Mouse (Mus musculus) adrenal gland, postnatal 10 days (tissue): ENCODE data around the gene BC035947. TPM values are rescaled to one million over a fixed set of nuclear protein-coding genes. Genes with fewer than 3 reads are reported as not detected.
"Not testable (repeated sequence)": the region's sequence is repeated elsewhere in the genome, so short reads cannot be mapped to it uniquely, and the experiment has no call there.

Experiments
- DNase-seq: peaks from one replicate; pipeline ENCODE4 v3.0.0; 2021; ENCODE audit warnings: mixed read lengths
- long read RNA-seq, 2 experiments: library from polyadenylated mRNA; stranded (forward); transcript quantifications; one replicate each; pipeline ENCODE4 v2.0.0; 2021
- total RNA-seq, 2 experiments: library from RNA; stranded (reverse); gene quantifications; 2 replicates each; pipeline ENCODE4 v1.2.3; 2021

Gene BC035947
- under 1 TPM; 0.33 to 0.36 TPM for total RNA-seq
- long read RNA-seq, experiment 1: 0 reads
- long read RNA-seq, experiment 2: 0 reads

DNA sequence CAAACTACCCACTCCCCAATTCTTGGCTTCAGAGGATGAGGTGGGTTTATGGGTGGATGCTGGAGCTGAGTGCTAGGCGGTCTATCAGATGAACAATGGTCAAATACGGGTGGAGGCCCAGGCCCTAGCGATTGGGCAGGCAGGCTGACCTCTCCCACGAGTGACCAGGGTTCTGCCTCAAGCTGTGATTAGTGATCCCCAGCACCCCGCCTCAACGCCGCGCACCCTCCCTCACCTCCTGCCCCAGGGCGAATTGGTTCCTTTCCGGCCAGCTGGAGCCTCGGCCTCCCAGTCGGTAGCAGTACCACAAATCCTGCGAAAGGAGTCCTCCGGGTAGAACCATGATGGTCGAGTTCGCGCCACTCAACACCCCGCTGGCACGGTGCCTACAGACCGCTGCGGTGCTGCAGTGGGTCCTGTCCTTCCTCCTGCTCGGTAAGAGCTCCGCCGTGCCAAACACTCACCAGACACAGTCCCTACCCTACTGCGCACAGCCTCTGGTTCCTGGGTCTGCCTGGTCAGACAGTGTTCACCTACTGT, at the start of gene BC035947:
Gene BC035947 (minus strand): TSS at position 538 of the 540 bp plus-strand sequence.
- peak; percentile 53 for DNase-seq

DNA sequence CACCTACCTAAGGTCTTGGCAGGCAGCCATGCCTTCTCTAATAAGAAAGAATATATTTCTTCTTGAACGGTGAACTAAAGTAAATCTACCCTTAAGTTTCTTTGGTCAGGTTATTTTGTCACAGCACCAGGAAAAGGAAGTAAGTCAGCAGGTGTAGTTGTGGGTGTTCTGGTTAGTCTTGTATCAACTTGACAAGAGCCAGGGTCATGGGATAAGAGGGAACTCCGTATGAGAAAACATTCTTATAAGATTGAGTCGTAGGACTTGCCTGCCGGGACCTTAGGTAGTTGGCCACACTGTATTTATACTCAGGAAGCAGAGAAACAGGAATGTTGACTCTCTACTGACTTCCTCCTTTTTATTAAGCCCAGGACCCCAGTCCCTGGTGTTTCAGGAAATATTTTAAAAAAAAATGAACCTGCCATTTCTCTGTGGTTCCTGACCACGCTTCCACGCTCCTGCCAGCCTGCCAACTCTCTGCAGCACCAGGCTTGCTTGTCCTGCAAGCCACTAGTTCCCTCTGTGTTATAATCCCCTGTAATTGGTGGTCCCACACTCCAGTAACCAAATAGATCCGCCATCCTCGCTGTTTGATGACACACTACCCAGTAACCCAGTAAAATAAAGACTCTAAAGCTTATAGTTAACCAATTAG, 42.2 kb upstream of the BC035947 start:
- DNase-seq: no peak

DNA sequence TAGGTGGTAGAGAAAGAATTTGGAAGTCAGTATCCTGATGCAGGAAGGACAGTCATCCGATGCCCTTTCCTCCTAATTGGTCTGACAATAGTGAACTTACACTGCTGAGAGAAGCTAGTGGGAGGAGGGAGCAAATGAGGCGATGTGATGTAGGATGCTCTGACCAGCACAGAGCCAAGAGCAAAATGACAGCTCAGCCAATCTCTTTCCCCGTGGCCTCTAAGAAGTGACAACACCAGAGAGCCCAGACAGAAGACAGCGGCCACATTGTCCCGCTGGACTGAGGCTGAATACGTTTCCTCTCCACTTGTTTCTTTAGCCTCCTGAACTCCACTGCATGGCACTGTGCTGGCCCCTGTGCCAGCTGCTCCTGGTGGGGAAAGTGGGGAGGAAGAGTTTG, 37.0 kb upstream of the BC035947 start:
- no peak for DNase-seq

DNA sequence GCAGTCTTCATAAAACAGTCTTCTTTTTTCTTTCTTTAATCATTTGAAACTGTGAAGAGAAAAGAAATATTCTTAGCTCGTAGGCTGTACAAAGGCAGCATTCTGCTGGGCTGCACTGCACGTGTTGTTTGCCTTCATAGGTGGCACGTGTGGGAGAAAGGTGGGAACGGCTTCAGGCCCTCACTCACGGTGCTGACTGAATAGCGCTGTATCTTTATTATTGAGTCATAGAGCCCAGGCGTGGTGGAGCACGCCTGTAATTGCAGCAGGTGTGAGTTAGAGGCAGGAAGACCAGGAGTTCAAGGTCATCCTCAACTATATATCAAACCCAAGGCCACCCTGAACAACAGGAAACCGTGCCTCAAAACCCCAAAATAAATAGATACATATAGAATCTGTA, 34.3 kb upstream of the BC035947 start:
- DNase-seq: no peak

DNA sequence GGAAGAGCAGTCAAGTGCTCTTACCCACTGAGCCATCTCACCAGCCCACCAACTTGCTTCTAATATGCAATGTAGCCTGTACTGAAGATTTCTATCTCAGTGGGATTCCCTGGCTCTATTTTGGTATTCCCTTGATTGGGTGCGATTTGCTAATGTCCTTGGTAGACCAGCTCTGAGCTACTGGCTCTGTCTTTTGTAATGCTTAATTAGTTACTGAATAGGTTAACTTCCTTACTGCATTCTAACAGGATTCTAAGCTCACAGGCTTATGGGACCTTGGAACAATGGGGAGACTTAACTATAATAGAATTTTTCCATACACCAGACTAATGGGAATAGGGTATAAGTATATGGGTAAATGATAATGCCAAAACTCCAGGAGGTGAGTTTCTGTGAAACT, 31.7 kb upstream of the BC035947 start:
- not testable (repeated sequence) for DNase-seq

DNA sequence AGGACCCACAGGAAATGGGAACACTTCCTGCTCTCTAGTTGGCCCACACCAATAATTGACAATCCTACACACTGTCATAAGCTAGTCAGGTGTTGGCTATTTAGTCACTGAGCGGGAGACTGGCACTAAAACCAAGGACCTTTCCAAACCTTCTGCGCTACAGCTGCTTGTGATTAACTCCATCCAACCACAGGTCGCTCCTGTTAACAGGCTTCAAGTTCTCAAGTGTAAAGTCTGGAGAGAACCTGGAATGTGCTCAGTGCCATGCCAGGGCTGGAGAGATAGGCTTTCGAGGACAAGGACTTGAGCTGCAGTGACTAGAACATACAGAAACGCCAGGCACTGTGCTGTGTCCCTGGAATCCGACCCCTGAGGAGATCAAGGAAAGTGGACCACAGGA, 27.2 kb upstream of the BC035947 start:
- no peak for DNase-seq

DNA sequence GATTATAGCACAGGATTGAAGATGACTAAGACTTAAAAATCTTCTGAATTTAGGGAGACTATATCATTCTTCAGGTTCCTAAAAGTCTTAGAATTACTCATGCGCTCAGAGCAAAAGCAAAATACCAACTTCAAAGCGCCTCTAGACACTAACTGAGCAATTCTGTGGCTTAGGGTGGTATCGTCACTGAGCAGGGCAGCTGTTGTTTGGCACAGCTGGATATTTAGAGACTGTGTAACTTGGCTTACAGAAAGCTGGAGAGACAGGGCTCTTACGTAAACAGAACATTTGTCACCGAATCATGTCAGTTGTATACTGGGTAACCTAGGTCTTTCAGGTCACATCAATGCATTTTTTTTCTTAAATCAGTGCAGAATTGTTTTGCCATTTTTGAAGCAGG, 26.4 kb upstream of the BC035947 start:
- DNase-seq: no peak

DNA sequence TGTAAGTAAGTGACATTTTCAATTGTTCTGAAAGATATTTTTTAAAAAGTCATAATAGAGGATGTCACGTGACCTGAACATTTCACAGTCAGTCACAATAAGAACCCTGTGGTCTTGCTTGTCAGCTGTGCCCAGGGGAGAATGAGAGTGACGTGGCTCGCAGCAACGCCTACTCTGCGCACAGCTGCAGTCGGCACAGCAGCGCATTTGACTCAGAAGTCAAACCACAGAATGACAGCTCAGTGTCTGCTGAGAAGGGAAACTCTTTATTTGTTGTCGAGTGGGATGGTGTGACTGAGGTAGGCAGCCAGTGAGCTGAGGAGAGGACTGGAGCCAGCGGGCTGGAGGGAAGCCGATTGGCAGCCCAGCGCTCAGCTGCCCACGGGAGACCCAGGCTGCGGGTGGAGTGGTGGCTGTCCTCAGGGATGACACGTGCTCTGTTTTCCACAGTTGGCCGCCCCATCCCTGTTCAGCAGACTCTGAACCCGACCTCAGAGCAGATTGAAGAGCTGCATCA, 25.6 kb upstream of the BC035947 start:
- DNase-seq: peak; percentile 44

DNA sequence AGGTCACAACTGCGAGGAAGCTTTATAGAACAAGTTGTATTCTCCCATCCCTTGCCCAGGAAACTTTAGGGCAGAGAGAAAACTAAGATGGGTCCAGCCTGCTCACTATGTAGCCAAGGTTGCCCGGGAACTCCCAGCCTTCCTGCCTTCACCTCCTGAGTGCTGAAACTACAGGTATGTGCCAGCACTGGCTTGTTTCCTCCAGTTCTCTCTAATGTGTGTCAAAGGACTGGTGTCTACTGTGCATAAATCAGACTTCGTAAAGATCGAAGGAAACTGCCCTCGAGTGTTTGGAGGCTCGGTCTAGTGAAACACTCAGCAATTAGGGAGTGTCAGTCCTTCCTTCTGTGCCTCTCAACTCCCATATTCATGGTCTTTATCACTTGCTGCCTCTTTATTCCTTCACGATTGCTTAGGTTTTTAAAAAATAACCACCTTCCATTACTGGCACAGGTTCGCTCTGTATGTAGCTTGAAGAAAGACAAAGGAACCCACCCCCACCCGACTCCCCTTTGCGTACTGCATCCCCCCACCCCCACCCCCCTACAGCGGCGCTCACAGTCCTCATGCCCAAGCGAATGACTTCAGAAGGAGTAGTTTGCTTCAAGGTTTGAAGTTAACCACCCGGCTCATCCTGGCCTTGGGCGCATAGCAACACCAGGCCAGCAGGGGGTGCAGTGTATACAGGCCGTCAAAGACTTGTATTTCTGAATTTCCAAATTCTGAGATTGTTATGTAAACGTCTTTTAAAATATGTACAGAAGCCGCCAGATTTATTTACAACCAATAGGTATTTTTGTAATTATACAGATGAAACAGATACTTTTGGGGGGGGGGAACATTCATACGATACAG, 24.6 kb upstream of the BC035947 start:
- DNase-seq: peak; percentile 90

DNA sequence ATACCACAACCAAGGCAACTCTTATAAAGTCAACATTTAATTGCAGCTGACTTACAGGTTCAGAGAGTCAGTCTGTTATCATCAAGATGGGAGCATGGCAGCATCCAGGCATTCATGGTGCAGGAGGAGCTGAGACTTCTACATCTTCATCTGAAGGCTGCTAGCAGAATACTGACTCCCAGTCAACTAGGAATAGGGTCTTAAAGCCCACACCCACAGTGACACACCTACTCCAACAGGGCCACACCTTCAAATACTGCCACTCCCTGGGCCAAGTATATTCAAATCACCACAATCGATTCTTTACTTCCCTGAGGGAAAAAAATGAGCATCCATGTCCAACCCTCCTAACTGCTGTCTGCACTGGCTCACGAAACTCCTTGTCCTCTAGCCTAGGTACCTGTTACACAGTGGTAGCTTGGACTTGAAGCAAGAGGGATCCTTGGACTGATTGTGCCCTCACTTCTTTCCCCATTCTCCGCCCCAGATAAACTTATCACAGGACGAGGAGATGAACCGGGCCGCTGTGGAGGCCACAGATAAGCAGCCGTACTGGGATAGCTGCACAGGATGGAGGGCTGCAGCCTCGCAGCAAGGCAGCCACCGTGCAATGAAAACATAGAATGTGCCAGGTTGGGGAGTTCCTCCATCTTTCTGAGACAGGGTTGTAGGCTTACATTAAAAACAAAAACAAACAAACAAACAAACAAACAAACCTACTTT, 22.6 kb upstream of the BC035947 start:
- no peak for DNase-seq

DNA sequence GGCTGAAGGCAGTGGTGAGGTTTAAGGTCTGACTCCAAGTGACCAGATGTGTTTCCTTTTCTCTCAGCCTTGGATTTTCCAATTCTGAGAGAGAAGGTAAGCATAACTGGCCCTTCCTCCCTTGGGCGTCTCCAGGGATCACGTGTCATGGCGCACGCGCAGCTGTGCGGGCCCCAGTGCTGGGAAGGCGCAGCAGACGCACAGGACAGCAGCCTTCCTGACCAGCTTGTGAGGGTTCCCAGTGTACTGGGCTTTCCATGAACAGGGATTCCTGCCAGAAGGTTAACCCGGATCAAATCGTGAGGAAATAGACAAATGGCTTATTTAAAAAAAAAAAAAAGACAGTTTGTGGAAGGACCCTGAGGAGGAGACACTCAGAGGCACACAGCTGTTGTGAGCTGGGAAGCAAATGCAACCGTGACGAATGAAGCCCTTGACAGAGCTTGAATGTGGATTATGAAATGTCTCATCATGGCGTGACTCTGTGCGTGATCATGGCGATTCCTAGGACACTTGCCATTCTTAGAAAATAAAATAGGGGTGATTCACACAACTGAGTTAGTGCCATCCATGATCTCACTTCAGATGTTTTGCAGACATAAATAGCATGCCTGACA, 20.3 kb upstream of the BC035947 start:
- peak; percentile 19 for DNase-seq

DNA sequence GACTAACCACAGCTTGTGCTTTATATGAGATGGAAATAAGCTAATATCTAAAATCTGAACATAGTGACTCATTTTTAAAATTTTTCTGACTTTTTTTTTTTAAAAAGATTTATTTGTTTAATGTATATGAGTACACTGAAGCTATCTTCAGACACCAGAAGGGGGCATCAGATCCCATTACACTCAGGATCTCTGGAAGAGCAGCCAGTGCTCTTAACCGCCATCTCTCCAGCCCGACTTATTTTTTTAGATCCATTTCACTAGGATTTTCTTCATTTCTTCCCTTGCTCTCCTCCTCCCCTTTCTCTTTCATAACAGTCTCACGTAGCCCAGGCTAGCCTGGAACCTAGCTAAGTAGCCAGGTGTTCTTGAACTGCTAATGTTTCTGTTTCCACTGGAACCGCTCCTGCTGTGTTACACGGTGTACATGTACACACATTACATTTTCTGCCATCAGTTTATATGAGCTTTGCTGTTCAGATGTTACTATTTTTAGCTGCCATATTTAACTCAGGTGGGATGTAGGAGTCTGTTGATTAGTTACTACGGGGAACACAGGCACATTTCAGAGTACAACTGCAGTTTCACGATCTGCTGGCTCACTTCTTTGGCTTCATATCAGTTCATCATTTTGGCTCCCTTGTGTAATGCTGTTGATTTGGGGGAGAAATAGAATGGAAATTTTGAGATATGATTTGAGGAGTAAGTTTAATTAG, 18.7 kb upstream of the BC035947 start:
- no peak for DNase-seq

DNA sequence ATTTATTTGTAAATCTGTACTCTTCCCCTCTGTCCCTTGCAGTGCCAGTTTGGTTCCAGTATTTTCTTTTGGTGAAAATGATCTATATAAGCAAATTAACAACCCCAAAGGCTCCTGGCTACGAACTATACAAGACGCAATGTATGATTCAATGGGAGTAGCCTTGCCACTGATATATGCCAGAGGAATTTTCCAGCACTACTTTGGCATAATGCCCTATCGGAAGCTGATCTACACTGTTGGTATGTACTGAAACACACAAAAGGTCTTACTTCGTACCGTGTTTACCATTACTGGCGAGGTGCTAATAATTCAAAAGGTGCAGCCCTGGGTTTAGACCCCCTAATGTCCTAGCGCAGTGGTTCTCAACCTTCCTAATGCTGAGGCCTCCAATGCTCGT, 17.1 kb upstream of the BC035947 start:
- DNase-seq: peak; percentile 19

DNA sequence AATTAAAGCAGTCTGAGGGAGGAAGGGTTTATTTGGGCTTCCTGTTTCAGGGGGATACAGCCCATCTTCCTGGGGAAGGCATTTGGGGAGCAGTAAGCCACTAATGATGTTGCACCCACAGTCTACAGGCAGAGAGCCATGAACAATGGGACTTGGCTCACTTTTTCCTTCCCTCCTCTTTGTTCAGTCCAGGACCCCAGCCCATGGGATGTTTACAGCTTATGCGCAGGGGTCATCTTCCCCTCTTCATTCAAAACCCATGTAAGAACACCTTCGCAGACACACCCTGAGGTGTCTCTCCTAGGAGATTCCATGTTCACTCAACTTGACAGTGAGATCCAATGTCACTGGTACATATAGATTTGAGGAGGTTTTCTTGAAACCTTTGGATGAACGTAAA, 16.4 kb upstream of the BC035947 start:
- no peak for DNase-seq

DNA sequence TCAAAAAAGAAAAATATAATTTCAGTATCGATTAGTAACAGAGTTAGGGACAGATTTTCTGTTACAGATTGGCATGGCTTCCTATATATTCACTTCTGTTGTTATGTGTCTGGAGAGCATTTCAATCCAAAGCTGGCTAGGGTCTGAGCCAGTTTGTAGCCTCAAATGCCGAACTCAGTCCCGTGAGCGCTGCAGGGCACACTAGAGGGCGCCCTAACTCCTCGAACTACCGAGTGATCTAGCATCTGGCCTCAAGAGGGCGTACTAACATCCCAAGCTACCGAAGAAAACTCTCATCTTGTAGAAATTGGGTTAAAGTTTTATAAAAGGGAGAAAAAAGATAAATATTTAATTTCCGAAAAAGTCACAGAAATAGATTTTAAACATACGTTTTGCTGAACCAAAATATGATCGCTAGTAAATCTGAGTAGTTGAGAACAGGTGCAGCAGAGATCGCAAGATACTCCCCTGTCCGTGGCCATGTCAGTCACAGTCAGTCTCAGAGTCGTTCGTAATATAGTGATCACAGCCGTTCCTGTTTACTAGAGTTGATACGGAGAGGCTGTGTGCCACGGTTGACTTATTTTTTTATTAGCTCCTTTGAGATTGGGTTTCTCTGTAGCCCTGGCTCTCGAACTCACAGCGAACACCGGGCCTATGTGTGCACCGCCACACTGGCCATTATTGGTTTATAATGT, 13.4 kb upstream of the BC035947 start:
- DNase-seq: peak; percentile 79

DNA sequence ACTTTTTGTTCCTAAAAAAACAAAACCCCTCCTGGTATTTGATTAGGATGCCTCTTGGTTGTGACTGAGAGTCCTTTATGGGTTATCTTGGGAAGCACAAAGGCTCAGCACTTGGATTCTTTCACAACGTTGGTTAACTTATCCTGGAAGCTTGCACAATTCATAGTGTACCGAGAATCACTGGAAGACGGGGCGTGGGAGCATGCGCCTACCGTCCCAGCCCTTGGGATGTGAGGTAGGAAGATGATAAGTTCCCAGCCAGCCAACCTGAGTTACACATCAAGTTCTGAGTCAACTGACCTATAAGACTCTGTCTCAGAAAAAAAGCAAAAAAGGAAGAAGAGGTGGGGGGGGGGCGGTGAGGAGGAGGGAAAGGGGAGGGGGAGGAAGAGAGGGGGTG, 6.9 kb upstream of the BC035947 start:
- no peak for DNase-seq

DNA sequence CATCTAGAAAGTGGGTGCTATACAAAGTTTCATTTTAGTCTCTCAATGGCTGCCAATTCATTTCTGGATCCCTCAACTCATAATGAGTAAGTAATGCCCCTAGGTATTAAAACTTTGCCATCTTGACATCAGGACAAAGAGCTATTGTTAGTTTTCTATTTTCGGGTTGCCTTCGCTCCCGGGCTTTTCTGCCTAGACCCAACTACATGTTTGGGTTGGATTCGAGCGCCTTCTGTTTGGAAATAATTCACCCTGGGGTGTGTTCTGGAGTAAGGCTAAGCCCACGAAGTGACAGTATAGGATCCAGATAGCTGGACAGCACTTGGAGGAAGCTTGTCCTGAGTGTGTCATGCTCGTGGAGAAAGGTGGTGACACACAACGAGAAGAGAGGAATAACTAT, 798 bp upstream of the BC035947 start:
- no peak for DNase-seq

DNA sequence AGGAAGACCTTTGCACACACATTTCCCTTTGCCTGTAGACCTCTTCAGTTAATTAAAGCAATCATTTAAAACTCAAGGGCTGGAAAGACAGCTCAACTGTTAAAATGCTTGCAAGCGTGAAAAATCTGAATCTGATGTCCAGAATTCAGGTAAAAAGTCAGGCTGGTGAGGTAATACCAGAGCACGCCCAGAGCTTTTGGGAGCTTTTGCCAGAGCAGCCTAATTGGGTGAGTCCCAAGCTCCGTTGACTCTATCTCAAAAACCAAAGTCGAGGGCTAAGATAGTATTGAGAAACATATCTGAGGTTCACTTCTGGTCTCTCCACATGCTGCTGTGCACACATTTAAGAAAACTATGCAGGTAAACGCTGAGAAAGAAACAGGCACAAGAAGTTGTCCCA, 1.1 kb downstream of the BC035947 start, which contains the start of gene Mogat1:
Gene Mogat1 (plus strand): TSS at position 130 of the 400 bp plus-strand sequence.
- DNase-seq: peak; percentile 36

DNA sequence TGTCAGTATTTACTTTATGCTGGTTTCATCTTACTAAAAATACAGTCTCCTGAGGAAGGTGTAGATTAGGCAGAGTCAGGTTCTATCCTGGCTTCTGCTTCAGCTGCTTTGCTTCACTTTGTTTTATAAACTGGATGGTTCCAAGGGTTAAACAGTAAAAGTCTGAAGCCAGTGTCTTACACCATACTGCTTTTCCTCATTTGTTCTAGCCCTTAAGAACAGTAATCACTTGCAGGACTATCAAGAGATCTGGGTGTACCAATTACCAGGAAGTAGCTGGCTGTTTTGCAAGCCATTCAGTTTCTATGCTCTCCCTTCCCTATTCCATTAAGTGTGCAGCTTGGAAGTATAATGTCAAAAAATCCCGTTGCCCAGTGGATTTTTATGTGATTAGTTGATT, 4.8 kb downstream of the BC035947 start:
- no peak for DNase-seq

DNA sequence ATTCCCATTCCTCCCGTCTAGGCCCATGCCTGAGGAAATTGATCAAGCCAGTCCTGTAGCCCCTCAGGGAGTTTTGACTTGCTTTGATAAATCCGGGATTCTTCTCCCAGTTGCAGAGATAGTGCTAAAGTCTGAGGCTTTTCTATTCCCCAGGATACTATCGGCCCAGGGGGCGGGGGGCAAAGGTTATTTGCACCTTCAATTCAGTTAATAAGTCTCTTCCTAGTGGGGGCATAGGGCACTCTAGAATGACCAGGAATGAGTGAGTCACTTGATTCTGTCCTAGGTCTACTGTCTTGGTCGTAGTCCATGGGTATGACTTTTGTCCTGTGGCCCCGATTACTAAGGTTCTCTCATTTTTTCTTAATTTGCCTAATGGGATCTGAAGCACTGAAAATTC, 9.4 kb downstream of the BC035947 start:
- DNase-seq: no peak

DNA sequence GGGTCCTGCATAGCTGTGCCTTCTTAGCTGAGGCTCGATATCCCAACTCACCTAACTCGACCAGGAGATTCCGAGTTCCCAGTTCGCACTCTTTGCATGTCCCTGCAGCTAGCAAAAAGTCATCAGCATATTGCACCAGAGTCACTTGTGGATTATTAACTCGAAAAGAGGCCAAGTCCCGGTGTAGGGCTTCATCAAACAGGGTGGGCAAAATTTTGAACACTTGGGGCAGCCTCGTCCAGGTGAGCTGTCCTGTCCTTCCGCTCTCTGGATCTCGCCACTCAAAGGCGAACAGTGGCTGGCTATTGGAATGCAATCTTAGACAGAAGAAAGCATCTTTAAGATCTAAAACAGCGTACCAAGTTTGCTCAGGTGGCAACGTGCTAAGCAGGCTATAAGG, 10.1 kb downstream of the BC035947 start:
- not testable (repeated sequence) for DNase-seq
